Mouse (Mus musculus) lung, embryonic 15.5 days (tissue): ENCODE results near the gene Gnpat. TPM values are rescaled to one million over a fixed set of nuclear protein-coding genes. Genes with fewer than 3 reads are reported as not detected.
"Not testable (repeated sequence)": the region's sequence is repeated elsewhere in the genome, so short reads cannot be mapped to it uniquely, and the experiment has no call there.

Experiments used
- ATAC-seq: fragments of 200-750 bp; cut with Nextera tagmentation; 2 replicates; pipeline ENCODE4 v1.8.0; 2017; ENCODE audit warnings: moderate number of reproducible peaks, borderline replicate concordance; ENCODE audit not compliant: low FRiP score, low TSS enrichment; ENCODE audit errors: extremely low read depth
- H3K27ac ChIP-seq: fragments of 300-500 bp; sonication (generic); 2 replicates; pipeline ENCODE4 v1.5.1; 2015; ENCODE audit warnings: moderate library complexity, mild to moderate bottlenecking, inconsistent platforms
- H3K27me3 ChIP-seq: fragments of 300-500 bp; sonication (generic); 2 replicates; pipeline ENCODE4 v1.6.1; 2015; ENCODE audit warnings: inconsistent platforms
- H3K36me3 ChIP-seq: fragments of 300-500 bp; sonication (generic); 2 replicates; pipeline ENCODE4 v1.6.1; 2015; ENCODE audit warnings: inconsistent platforms
- H3K4me1 ChIP-seq: fragments of 300-500 bp; sonication (generic); 2 replicates; pipeline ENCODE4 v1.6.1; 2015; ENCODE audit warnings: inconsistent platforms
- H3K4me2 ChIP-seq: fragments of 300-500 bp; sonication (generic); 2 replicates; pipeline ENCODE4 v1.6.1; 2015; ENCODE audit warnings: inconsistent platforms, mild to moderate bottlenecking, moderate library complexity
- H3K4me3 ChIP-seq: fragments of 300-500 bp; sonication (generic); 2 replicates; pipeline ENCODE4 v1.5.1; 2015; ENCODE audit warnings: mild to moderate bottlenecking, inconsistent platforms
- H3K9ac ChIP-seq: fragments of 300-500 bp; sonication (generic); 2 replicates; pipeline ENCODE4 v1.6.1; 2015; ENCODE audit warnings: inconsistent platforms
- H3K9me3 ChIP-seq: fragments of 300-500 bp; sonication (generic); 2 replicates; pipeline ENCODE4 v1.6.1; 2016; ENCODE audit warnings: inconsistent platforms
- WGBS: fragments of 180-500 bp; shearing (Covaris S2); methylation state at CpG from one replicate; pipeline ENCODE4 v1.1.7; 2015; 5-methylcytosine and 5-hydroxymethylcytosine counted together
- polyA plus RNA-seq: library from polyadenylated mRNA; unstranded; fragments of >200 nt; fragmentation: Nextera tagmentation; extraction: Ambion mirVana; gene quantifications from 2 replicates; pipeline ENCODE4 v1.2.1, GENCODE M21; 2015

Gene Gnpat
- polyA plus RNA-seq, 1 experiment from 2014 or later, result 99.0 TPM

- Histone ChIP-seq H3K36me3 (no peaks in the 10 kb centered on the region), H3K9me3 (no peaks in the 10 kb centered on the region), H3K9ac (no peak overlapping the region), H3K4me3 (no peak overlapping the region), H3K27ac (no peak overlapping the region), H3K4me2 (no peak overlapping the region), H3K27me3 (peaks cover 3% of the 10 kb centered on the region; the same call in 1 of the 2 replicates), H3K4me1 (peaks cover 12% of the 10 kb centered on the region; the same call in 1 of the 2 replicates)
- 65% methylated on average over 13 of the region's 13 CpGs for WGBS
- ATAC-seq, result no peak
Observed at GRCm38 (mm10) chr8:124830050-124830449, 32.8 kb upstream of the Gnpat start.

GRCm38 (mm10) chr8:124831531-124831930 lies 31.3 kb upstream of the Gnpat start:
- H3K4me1 ChIP-seq, result peaks cover 12% of the 10 kb centered on the region; the same call in 1 of the 2 replicates
- no peaks in the 10 kb centered on the region for H3K36me3 ChIP-seq
- H3K4me2 ChIP-seq, result no peak overlapping the region
- H3K9me3 ChIP-seq, result no peaks in the 10 kb centered on the region
- 74% methylated on average over 6 of the region's 6 CpGs for WGBS
- no peak overlapping the region for H3K4me3 ChIP-seq
- peaks cover 3% of the 10 kb centered on the region; the same call in 1 of the 2 replicates for H3K27me3 ChIP-seq
- no peak overlapping the region for H3K27ac ChIP-seq
- no peak overlapping the region for H3K9ac ChIP-seq
- no peak for ATAC-seq

- Histone ChIP-seq H3K9me3 (no peaks in the 10 kb centered on the region), H3K27me3 (peaks cover 3% of the 10 kb centered on the region; the same call in 1 of the 2 replicates), H3K4me3 (no peak overlapping the region), H3K27ac (no peak overlapping the region), H3K4me1 (peaks cover 12% of the 10 kb centered on the region; the same call in 1 of the 2 replicates), H3K9ac (no peak overlapping the region), H3K4me2 (no peak overlapping the region), H3K36me3 (no peaks in the 10 kb centered on the region)
- no peak for ATAC-seq
- 80% methylated on average over 6 of the region's 6 CpGs for WGBS
Observed at GRCm38 (mm10) chr8:124831941-124832340, 30.9 kb upstream of the Gnpat start.

- peaks cover 10% of the 10 kb centered on the region for H3K36me3 ChIP-seq
Observed at GRCm38 (mm10) chr8:124833430-124834205, 29.2 kb upstream of the Gnpat start.

GRCm38 (mm10) chr8:124835848-124836247 lies 27.0 kb upstream of the Gnpat start:
- Histone ChIP-seq H3K9ac (no peak overlapping the region), H3K4me2 (no peak overlapping the region), H3K27ac (no peak overlapping the region), H3K4me3 (no peak overlapping the region), H3K4me1 (peaks cover 12% of the 10 kb centered on the region; the same call in 1 of the 2 replicates), H3K27me3 (no peaks in the 10 kb centered on the region), H3K9me3 (no peaks in the 10 kb centered on the region), H3K36me3 (peaks cover 31% of the 10 kb centered on the region)
- no peak for ATAC-seq

More at GRCm38 (mm10) chr8:124833430-124834205, 29.2 kb upstream of the Gnpat start:
- H3K27me3 ChIP-seq, result no peaks in the 10 kb centered on the region
- peak overlapping the region; percentile 10; the same call in 1 of the 2 replicates for H3K4me3 ChIP-seq
- no peak for ATAC-seq
- H3K9me3 ChIP-seq, result no peaks in the 10 kb centered on the region
- H3K4me1 ChIP-seq, result peaks cover 12% of the 10 kb centered on the region; the same call in 1 of the 2 replicates
- H3K27ac ChIP-seq, result no peak overlapping the region
- peak overlapping the region; percentile 47 for H3K4me2 ChIP-seq
- H3K9ac ChIP-seq, result no peak overlapping the region
- WGBS, result 25% methylated on average over 15 of the region's 15 CpGs

GRCm38 (mm10) chr8:124836273-124836672 lies 26.6 kb upstream of the Gnpat start:
- Histone ChIP-seq H3K4me2 (no peak overlapping the region), H3K36me3 (peaks cover 35% of the 10 kb centered on the region), H3K27me3 (no peaks in the 10 kb centered on the region), H3K9ac (no peak overlapping the region), H3K27ac (no peak overlapping the region), H3K4me1 (peaks cover 12% of the 10 kb centered on the region; the same call in 1 of the 2 replicates), H3K4me3 (no peak overlapping the region), H3K9me3 (no peaks in the 10 kb centered on the region)
- no peak for ATAC-seq
- 80% methylated on average over 7 of the region's 7 CpGs for WGBS

GRCm38 (mm10) chr8:124836907-124837306 lies 25.9 kb upstream of the Gnpat start:
- Histone ChIP-seq H3K9me3 (no peaks in the 10 kb centered on the region), H3K9ac (no peak overlapping the region), H3K27ac (no peak overlapping the region), H3K27me3 (no peaks in the 10 kb centered on the region), H3K36me3 (peaks cover 40% of the 10 kb centered on the region), H3K4me3 (no peak overlapping the region), H3K4me2 (no peak overlapping the region), H3K4me1 (peaks cover 12% of the 10 kb centered on the region; the same call in 1 of the 2 replicates)
- ATAC-seq, result no peak
- 76% methylated on average over 2 of the region's 2 CpGs for WGBS

- ATAC-seq, result no peak
- Histone ChIP-seq H3K4me1 (peaks cover 12% of the 10 kb centered on the region; the same call in 1 of the 2 replicates), H3K9me3 (no peaks in the 10 kb centered on the region), H3K4me3 (no peak overlapping the region), H3K36me3 (peaks cover 41% of the 10 kb centered on the region), H3K27me3 (no peaks in the 10 kb centered on the region), H3K9ac (no peak overlapping the region), H3K27ac (no peak overlapping the region), H3K4me2 (no peak overlapping the region)
- 77% methylated on average over 2 of the region's 2 CpGs for WGBS
Observed at GRCm38 (mm10) chr8:124837956-124838355, 24.9 kb upstream of the Gnpat start.

GRCm38 (mm10) chr8:124839371-124839770 lies 23.5 kb upstream of the Gnpat start:
- no peak overlapping the region for H3K4me3 ChIP-seq

GRCm38 (mm10) chr8:124840900-124841299 lies 21.9 kb upstream of the Gnpat start:
- H3K27me3 ChIP-seq, result no peaks in the 10 kb centered on the region
- H3K36me3 ChIP-seq, result peaks cover 46% of the 10 kb centered on the region
- H3K9ac ChIP-seq, result no peak overlapping the region
- H3K27ac ChIP-seq, result no peak overlapping the region
- H3K4me1 ChIP-seq, result no peaks in the 10 kb centered on the region
- H3K4me3 ChIP-seq, result no peak overlapping the region
- no peak for ATAC-seq
- no peak overlapping the region for H3K4me2 ChIP-seq
- no peaks in the 10 kb centered on the region for H3K9me3 ChIP-seq
- WGBS, result 92% methylated on average over 7 of the region's 7 CpGs

More at GRCm38 (mm10) chr8:124839371-124839770, 23.5 kb upstream of the Gnpat start:
- ATAC-seq, result no peak
- Histone ChIP-seq H3K9me3 (no peaks in the 10 kb centered on the region), H3K27ac (no peak overlapping the region), H3K4me1 (0 out of 2 replicates have a peak, but pooled peaks cover 3% of the 10 kb centered on the region), H3K4me2 (no peak overlapping the region), H3K9ac (no peak overlapping the region), H3K27me3 (no peaks in the 10 kb centered on the region), H3K36me3 (peaks cover 46% of the 10 kb centered on the region)
- WGBS, result 88% methylated on average over 10 of the region's 10 CpGs

- 87% methylated on average over 10 of the region's 10 CpGs for WGBS
- Histone ChIP-seq H3K27me3 (no peaks in the 10 kb centered on the region), H3K36me3 (peaks cover 46% of the 10 kb centered on the region), H3K9ac (no peak overlapping the region), H3K9me3 (no peaks in the 10 kb centered on the region), H3K4me3 (no peak overlapping the region), H3K4me2 (no peak overlapping the region), H3K27ac (no peak overlapping the region), H3K4me1 (no peaks in the 10 kb centered on the region)
- no peak for ATAC-seq
Observed at GRCm38 (mm10) chr8:124841775-124842174, 21.1 kb upstream of the Gnpat start.

- H3K4me1 ChIP-seq, result not testable (repeated sequence)
- 63% methylated on average over 1 of the region's 1 CpGs for WGBS
- peaks cover 43% of the 10 kb centered on the region for H3K36me3 ChIP-seq
Observed at GRCm38 (mm10) chr8:124842929-124843328, 19.9 kb upstream of the Gnpat start.

More at GRCm38 (mm10) chr8:124842929-124843328, 19.9 kb upstream of the Gnpat start:
- H3K9me3 ChIP-seq, H3K4me2 ChIP-seq, H3K4me3 ChIP-seq, ATAC-seq, H3K27ac ChIP-seq, H3K27me3 ChIP-seq, H3K9ac ChIP-seq: not testable (repeated sequence)
